Mouse (Mus musculus): ENCODE data around the gene Hoxd13. TPM values are rescaled to one million over a fixed set of nuclear protein-coding genes. Genes with fewer than 3 reads are reported as not detected.

Gene Hoxd13
- polyA plus RNA-seq, 2 experiments = 0.29 TPM; not detected in 1

DNA sequence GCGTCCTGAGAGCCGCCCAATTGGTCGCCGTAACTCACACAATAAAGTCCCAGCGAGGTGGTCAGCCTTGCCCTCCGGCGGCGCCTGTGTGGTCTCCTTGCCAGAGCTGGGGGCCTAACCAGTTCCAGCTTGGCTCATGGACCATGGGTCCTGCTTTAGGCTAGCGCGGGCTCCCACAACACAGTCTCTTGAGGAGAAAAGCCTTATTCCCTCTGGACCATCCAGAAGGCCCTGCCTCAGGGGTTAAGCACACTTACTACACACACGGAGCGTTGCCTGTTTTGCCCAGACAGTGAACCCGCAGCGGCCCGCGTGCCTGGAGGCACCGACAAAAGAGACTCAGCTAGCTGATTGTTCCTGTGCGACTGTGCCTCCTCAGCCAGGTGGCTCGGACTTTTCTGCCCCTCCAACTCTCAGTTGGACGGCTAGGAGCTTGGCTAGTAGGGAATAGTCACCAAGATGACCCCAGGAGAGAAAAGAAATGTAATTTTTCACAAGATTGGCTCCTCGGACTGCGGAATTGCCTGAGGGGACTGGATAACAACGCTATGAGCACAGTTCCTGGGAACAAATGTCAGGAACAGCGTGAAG, 5.8 kb downstream of the Hoxd13 start:
- H3K36me3 ChIP-seq (replicated peaks; ENCODE audit: control insufficient read depth, insufficient read depth, low read depth) = no peaks in the 10 kb centered on the region
- no peak for TF ChIP-seq CTCF (IDR thresholded peaks at IDR 0.05; ENCODE audit: low read depth)
- TF ChIP-seq EP300 (IDR thresholded peaks at IDR 0.05; ENCODE audit: low read depth) = no peak
- H3K27me3 ChIP-seq (ENCODE audit: control insufficient read depth, insufficient read depth, low read length) = peaks cover 99% of the 10 kb centered on the region
- ATAC-seq (ENCODE audit: insufficient read depth) = no peak
- WGBS (ENCODE audit: insufficient replicate concordance) = 3% methylated on average over 24 of the region's 24 CpGs
- H3K4me2 ChIP-seq (ENCODE audit: low read depth) = no peak overlapping the region
- no peaks in the 10 kb centered on the region for H3K4me1 ChIP-seq (replicated peaks; ENCODE audit: control insufficient read depth in 2 of 2, insufficient read depth in 2 of 2, low read length in 1 of 2)
- DNase-seq (ENCODE audit: low read depth in 3 of 3, low spot score in 3 of 3) = no peak
- no peak overlapping the region for H3K27ac ChIP-seq
- H3K4me3 ChIP-seq (ENCODE audit: insufficient read depth in 1 of 2, low read depth in 2 of 2, low read length in 2 of 2) = no peak overlapping the region
- H3K9me3 ChIP-seq (ENCODE audit: control insufficient read depth, low read length) = no peaks in the 10 kb centered on the region
- no peak overlapping the region for H3K9ac ChIP-seq (replicated peaks)

GRCm38 (mm10) chr2:74674881-74675665, 7.0 kb downstream of the Hoxd13 start, which contains the start of gene Hoxd12:
Hoxd12 (plus strand) TSS chr2:74675013.
- DNase-seq (ENCODE audit: low read depth in 3 of 3, low spot score in 3 of 3) (no peak), ATAC-seq (ENCODE audit: insufficient read depth) (no peak)
- Histone ChIP-seq H3K27ac (no peak within 1 kb of the TSS), H3K4me3 (ENCODE audit: insufficient read depth in 1 of 2, low read depth in 2 of 2, low read length in 2 of 2) (no peak within 1 kb of the TSS), H3K4me2 (ENCODE audit: low read depth) (no peak within 1 kb of the TSS), H3K9ac (replicated peaks) (no peak within 1 kb of the TSS), H3K9me3 (ENCODE audit: control insufficient read depth, low read length) (no peaks in the 10 kb centered on the region), H3K36me3 (replicated peaks; ENCODE audit: control insufficient read depth, insufficient read depth, low read depth) (no peaks in the 10 kb centered on the region), H3K4me1 (replicated peaks; ENCODE audit: control insufficient read depth in 2 of 2, insufficient read depth in 2 of 2, low read length in 1 of 2) (no peaks in the 10 kb centered on the region), H3K27me3 (ENCODE audit: control insufficient read depth, insufficient read depth, low read length) (peaks cover 99% of the 10 kb centered on the region)
- TF ChIP-seq EP300 (IDR thresholded peaks at IDR 0.05; ENCODE audit: low read depth) = no peak
- TF ChIP-seq CTCF (IDR thresholded peaks at IDR 0.05; ENCODE audit: low read depth) = no peak
- 4% methylated on average over 47 of the region's 47 CpGs for WGBS (ENCODE audit: insufficient replicate concordance)

DNA sequence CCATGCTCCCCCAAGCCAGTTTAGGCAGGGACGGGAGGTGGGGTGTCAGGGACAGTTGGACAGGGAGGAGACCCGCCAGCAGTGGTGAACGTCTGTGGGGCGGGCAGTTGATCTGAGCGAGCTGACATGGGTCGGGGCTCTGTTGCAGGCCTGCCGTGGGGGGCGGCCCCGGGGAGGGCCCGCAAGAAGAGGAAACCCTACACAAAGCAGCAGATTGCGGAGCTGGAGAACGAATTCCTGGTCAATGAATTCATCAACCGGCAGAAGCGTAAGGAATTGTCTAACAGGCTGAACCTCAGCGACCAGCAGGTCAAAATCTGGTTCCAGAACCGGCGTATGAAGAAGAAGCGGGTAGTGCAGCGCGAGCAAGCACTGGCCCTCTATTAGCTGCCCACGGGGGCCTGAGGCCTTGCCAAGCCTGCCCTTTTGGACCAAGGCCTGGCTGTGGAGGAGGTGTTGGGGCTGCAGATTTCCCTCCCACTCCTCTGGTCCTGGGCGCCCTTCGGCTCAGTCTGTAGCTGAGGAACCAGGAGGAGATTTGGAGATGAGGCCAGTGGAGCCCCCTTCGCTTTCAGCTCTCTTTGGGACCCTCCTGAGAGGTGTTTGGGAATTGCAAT, 7.7 kb downstream of the Hoxd13 start:
- H3K36me3 ChIP-seq (replicated peaks; ENCODE audit: control insufficient read depth, insufficient read depth, low read depth) = no peaks in the 10 kb centered on the region
- no peak overlapping the region for H3K9ac ChIP-seq (replicated peaks)
- TF ChIP-seq EP300 (IDR thresholded peaks at IDR 0.05; ENCODE audit: low read depth) (no peak), CTCF (IDR thresholded peaks at IDR 0.05; ENCODE audit: low read depth) (no peak)
- no peaks in the 10 kb centered on the region for H3K4me1 ChIP-seq (replicated peaks; ENCODE audit: control insufficient read depth in 2 of 2, insufficient read depth in 2 of 2, low read length in 1 of 2)
- H3K9me3 ChIP-seq (ENCODE audit: control insufficient read depth, low read length) = no peaks in the 10 kb centered on the region
- H3K4me2 ChIP-seq (ENCODE audit: low read depth) = no peak overlapping the region
- peaks cover 100% of the 10 kb centered on the region for H3K27me3 ChIP-seq (ENCODE audit: control insufficient read depth, insufficient read depth, low read length)
- H3K4me3 ChIP-seq (ENCODE audit: insufficient read depth in 1 of 2, low read depth in 2 of 2, low read length in 2 of 2) = no peak overlapping the region
- no peak overlapping the region for H3K27ac ChIP-seq
- ATAC-seq (ENCODE audit: insufficient read depth) (no peak), DNase-seq (ENCODE audit: low read depth in 3 of 3, low spot score in 3 of 3) (no peak)
- WGBS (ENCODE audit: insufficient replicate concordance) = 7% methylated on average over 24 of the region's 24 CpGs

DNA sequence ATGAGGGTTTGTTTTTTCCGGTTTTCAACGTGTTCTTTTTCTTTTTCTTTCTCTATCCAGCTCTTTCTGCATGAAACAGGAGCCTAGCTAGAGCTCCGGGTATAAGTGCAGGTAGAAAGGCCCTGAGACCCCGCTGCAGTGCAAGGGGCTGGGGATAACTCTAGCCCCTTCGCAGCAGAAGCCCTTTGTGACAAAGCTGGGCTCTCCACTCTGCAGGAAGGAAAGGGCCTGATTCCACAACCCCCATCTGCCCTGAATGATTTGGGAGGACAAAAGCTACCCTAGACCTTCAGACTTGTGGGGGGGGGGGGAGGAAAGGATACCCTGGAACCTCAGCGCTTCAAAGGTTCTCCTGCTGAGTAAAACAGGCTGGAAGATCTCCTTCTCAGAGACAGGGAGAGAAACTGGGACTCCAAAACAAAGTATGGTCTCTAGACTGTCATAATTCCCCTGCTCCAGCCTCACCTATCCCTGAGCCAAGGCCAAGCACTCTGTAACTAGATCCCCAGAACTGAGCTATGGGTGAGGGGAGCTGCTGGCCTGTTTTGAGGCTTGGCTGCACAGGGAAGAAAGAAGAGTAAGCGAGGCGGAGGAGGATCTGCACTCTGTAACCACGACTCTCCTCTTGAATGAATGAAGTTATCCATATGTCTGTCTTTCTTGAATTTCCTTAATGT, 8.4 kb downstream of the Hoxd13 start:
- Histone ChIP-seq H3K4me3 (ENCODE audit: insufficient read depth in 1 of 2, low read depth in 2 of 2, low read length in 2 of 2) (no peak overlapping the region), H3K27ac (no peak overlapping the region), H3K27me3 (ENCODE audit: control insufficient read depth, insufficient read depth, low read length) (peaks cover 100% of the 10 kb centered on the region), H3K4me2 (ENCODE audit: low read depth) (no peak overlapping the region), H3K36me3 (replicated peaks; ENCODE audit: control insufficient read depth, insufficient read depth, low read depth) (no peaks in the 10 kb centered on the region), H3K4me1 (replicated peaks; ENCODE audit: control insufficient read depth in 2 of 2, insufficient read depth in 2 of 2, low read length in 1 of 2) (no peaks in the 10 kb centered on the region), H3K9me3 (ENCODE audit: control insufficient read depth, low read length) (no peaks in the 10 kb centered on the region), H3K9ac (replicated peaks) (no peak overlapping the region)
- TF ChIP-seq CTCF (IDR thresholded peaks at IDR 0.05; ENCODE audit: low read depth) (no peak), EP300 (IDR thresholded peaks at IDR 0.05; ENCODE audit: low read depth) (no peak)
- DNase-seq (ENCODE audit: low read depth in 3 of 3, low spot score in 3 of 3) = no peak
- 4% methylated on average over 9 of the region's 9 CpGs for WGBS (ENCODE audit: insufficient replicate concordance)
- no peak for ATAC-seq (ENCODE audit: insufficient read depth)

DNA sequence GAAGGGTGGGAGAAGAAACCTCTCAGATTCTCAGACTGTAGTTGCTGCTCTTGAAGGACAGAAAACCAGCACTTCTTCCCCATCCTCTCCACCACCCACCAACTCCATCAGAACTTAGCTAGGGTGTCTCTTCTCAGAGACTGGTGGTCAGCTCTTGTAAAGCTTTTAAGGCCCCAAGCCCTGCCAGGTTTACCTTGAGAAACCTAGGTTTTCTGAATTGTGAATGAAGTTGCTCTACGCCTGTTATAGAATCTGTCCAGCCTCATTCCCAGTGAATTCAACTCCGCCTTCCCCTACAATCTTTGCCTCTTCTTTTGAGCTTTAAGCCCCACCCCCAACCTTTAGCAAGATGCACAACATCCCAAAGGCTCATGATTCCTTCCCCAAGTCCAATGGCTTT, 9.0 kb downstream of the Hoxd13 start:
- TF ChIP-seq CTCF (IDR thresholded peaks at IDR 0.05; ENCODE audit: low read depth) (no peak), EP300 (IDR thresholded peaks at IDR 0.05; ENCODE audit: low read depth) (no peak)
- peaks cover 100% of the 10 kb centered on the region for H3K27me3 ChIP-seq (ENCODE audit: control insufficient read depth, insufficient read depth, low read length)
- H3K9me3 ChIP-seq (ENCODE audit: control insufficient read depth, low read length) = no peaks in the 10 kb centered on the region
- H3K27ac ChIP-seq = no peak overlapping the region
- no peak for DNase-seq (ENCODE audit: low read depth in 3 of 3, low spot score in 3 of 3)
- WGBS (ENCODE audit: insufficient replicate concordance) = 17% methylated on average over 2 of the region's 2 CpGs
- no peak overlapping the region for H3K9ac ChIP-seq (replicated peaks)
- no peak for ATAC-seq (ENCODE audit: insufficient read depth)
- no peaks in the 10 kb centered on the region for H3K36me3 ChIP-seq (replicated peaks; ENCODE audit: control insufficient read depth, insufficient read depth, low read depth)
- H3K4me2 ChIP-seq (ENCODE audit: low read depth) = no peak overlapping the region
- no peaks in the 10 kb centered on the region for H3K4me1 ChIP-seq (replicated peaks; ENCODE audit: control insufficient read depth in 2 of 2, insufficient read depth in 2 of 2, low read length in 1 of 2)
- no peak overlapping the region for H3K4me3 ChIP-seq (ENCODE audit: insufficient read depth in 1 of 2, low read depth in 2 of 2, low read length in 2 of 2)
